Mouse (Mus musculus) embryonic facial prominence, embryonic 13.5 days (tissue): Measurements from ENCODE around the gene Kcnn3. TPM values are rescaled to one million over a fixed set of nuclear protein-coding genes. Genes with fewer than 3 reads are reported as not detected.

ENCODE experiments used
- ATAC-seq: fragments of 200-750 bp; cut with Nextera tagmentation; 2 replicates; pipeline ENCODE4 v1.8.0; 2017; ENCODE audit warnings: low read depth; ENCODE audit not compliant: insufficient number of reproducible peaks, insufficient read depth, low FRiP score, low TSS enrichment
- H3K27ac ChIP-seq: fragments of 300-500 bp; sonication (generic); 2 replicates; pipeline ENCODE4 v1.5.1; 2015; ENCODE audit warnings: moderate library complexity, mild to moderate bottlenecking, inconsistent platforms
- H3K27me3 ChIP-seq: fragments of 300-500 bp; sonication (generic); 2 replicates; pipeline ENCODE4 v1.6.1; 2015; ENCODE audit warnings: mild to moderate bottlenecking, inconsistent platforms
- H3K36me3 ChIP-seq: fragments of 300-500 bp; sonication (generic); 2 replicates; pipeline ENCODE4 v1.6.1; 2015; ENCODE audit warnings: mild to moderate bottlenecking, inconsistent platforms
- H3K4me1 ChIP-seq: fragments of 300-500 bp; sonication (generic); 2 replicates; pipeline ENCODE4 v1.6.1; 2015; ENCODE audit warnings: inconsistent platforms
- H3K4me2 ChIP-seq: fragments of 300-500 bp; sonication (generic); 2 replicates; pipeline ENCODE4 v1.6.1; 2015; ENCODE audit warnings: moderate library complexity, mild to moderate bottlenecking, inconsistent platforms
- H3K4me3 ChIP-seq: fragments of 300-500 bp; sonication (generic); 2 replicates; pipeline ENCODE4 v1.5.1; 2015; ENCODE audit warnings: mild to moderate bottlenecking, inconsistent platforms
- H3K9ac ChIP-seq: fragments of 300-500 bp; sonication (generic); 2 replicates; pipeline ENCODE4 v1.6.1; 2015; ENCODE audit warnings: mild to moderate bottlenecking, inconsistent platforms
- H3K9me3 ChIP-seq: fragments of 300-500 bp; sonication (generic); 2 replicates; pipeline ENCODE4 v1.6.1; 2016; ENCODE audit warnings: inconsistent platforms
- WGBS: fragments of 180-500 bp; shearing (Covaris S2); methylation state at CpG from one replicate; pipeline ENCODE4 v1.1.7; 2015; ENCODE audit warnings: mixed read lengths; 5-methylcytosine and 5-hydroxymethylcytosine counted together
- polyA plus RNA-seq: library from polyadenylated mRNA; unstranded; fragments of >200 nt; fragmentation: Nextera tagmentation; extraction: Ambion mirVana; gene quantifications from 2 replicates; pipeline ENCODE4 v1.2.1, GENCODE M21; 2015

Gene Kcnn3
- polyA plus RNA-seq, 1 experiment from 2014 or later, result 1.5 TPM

DNA sequence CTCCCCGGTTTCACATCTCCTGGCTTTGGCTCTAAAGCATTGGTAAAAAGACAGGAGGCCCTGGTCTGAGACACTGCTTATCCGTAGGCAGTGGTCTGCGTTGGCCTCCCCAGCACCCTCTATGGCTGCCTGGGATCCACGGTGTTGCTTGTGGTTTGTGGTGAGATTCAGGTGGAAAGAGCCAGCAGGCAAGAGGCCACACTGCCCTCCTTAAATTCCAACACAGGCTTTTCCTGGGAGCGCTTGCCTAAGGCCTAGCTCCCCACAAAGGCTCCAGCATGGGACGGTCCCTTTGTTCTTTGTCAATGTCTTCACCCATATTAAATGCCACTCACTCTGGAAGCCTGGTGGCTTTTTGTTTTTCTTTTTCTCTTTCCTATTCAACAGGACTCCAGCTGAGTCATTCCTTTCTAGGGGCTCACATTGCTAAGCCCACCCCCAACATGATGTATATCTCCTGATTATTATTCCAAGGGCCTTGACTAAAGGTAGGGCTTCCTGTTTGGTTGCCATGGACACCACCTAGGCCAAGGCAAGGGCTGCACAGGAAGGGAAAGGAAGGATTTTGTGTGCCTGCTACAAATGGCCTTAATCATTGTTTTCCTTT, 127.4 kb downstream of the Kcnn3 start:
- Histone ChIP-seq H3K4me1 (peaks cover 17% of the 10 kb centered on the region), H3K9ac (0 out of 2 replicates have a peak overlapping the region, but pooled peaks have one; percentile 16), H3K4me2 (no peak overlapping the region), H3K9me3 (no peaks in the 10 kb centered on the region), H3K27ac (peak overlapping the region; percentile 78), H3K36me3 (no peaks in the 10 kb centered on the region), H3K27me3 (no peaks in the 10 kb centered on the region), H3K4me3 (no peak overlapping the region)
- 45% methylated on average over 6 of the region's 6 CpGs for WGBS
- ATAC-seq, result 0 out of 2 replicates have a peak, but pooled peaks have one; percentile 44

DNA sequence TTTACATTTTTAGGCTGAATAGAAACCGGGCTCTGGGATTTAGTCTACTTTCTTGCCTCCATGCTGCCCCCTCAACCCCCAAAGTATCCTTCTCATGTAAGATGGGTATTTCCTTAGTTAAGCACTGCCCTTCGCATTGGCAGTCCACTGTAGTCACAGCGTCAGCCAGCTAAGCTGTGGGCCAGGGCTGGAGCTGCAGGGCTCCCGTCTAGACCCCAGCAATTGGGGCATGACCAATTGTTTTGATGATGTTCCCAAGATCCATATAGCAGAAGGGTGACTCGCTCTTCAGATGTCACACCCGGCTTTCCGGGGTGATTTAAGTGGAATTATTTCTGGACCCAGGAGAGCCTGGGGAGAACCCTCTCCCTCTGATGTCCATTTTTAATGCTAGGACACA, 129.9 kb downstream of the Kcnn3 start:
- no peaks in the 10 kb centered on the region for H3K36me3 ChIP-seq
- no peak overlapping the region for H3K27ac ChIP-seq
- WGBS, result 82% methylated on average over 7 of the region's 7 CpGs
- no peak overlapping the region for H3K4me2 ChIP-seq
- no peaks in the 10 kb centered on the region for H3K9me3 ChIP-seq
- no peak for ATAC-seq
- no peaks in the 10 kb centered on the region for H3K27me3 ChIP-seq
- H3K9ac ChIP-seq, result no peak overlapping the region
- peaks cover 21% of the 10 kb centered on the region for H3K4me1 ChIP-seq
- H3K4me3 ChIP-seq, result no peak overlapping the region

DNA sequence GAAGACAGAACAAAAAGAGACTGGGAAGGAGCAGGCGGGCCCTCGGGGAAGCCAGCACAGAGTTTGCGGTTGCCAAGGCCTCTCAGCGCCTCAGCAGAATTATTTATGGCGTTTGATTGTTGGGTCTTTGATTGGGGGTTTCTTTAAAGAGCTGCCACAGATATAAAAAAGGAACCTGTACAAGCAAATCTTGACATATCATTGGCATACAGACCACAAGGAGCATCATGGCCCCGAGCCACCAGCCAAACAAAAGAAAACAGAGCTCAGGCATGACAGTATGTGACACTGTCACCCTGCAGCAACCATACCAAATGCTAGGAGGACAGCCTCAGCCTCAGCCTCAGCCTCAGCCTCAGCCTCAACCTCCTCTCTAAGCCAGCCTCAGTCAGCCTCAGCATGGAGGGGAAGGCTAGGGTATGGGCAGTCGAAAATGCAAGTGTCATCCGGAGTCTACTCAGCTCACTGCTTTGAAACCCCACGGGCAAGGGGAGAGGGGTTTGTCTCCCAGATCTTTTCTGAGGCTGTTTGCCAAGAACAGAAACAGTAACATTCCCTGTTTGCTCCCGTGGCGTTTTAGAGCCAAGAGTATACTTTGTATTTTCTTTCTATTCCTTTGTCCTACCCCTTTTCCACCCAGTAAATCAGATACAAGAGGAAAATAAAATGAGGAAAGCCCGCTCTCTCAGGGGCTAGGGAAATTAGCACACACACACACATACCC, 133.4 kb downstream of the Kcnn3 start:
- Histone ChIP-seq H3K4me1 (peaks cover 4% of the 10 kb centered on the region), H3K9me3 (no peaks in the 10 kb centered on the region), H3K36me3 (no peaks in the 10 kb centered on the region), H3K27me3 (no peaks in the 10 kb centered on the region), H3K27ac (no peak overlapping the region), H3K9ac (no peak overlapping the region), H3K4me2 (no peak overlapping the region), H3K4me3 (no peak overlapping the region)
- 56% methylated on average over 12 of the region's 12 CpGs for WGBS
- no peak for ATAC-seq

DNA sequence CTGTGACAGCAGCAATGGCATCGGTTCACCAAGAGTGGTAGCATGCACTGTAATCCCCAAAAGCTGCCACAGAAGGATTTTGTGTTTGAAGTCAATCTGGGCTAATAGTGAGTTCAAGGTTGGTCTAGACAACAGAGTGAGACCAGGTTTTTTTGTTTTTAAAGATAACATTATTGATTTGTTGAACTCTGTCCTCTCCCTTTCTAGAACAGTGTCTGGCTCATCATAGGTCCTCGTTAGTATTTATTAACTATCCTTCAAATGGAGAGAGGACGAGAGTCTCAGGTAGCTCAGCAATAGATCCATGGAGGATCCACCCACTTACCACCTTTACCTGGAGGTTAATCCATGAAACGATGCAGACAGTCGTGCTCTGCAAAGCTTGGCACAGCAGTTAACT, 137.1 kb downstream of the Kcnn3 start:
- ATAC-seq, result no peak
- Histone ChIP-seq H3K4me2 (no peak overlapping the region), H3K27ac (no peak overlapping the region), H3K36me3 (no peaks in the 10 kb centered on the region), H3K9me3 (no peaks in the 10 kb centered on the region), H3K9ac (no peak overlapping the region), H3K4me1 (peaks cover 4% of the 10 kb centered on the region), H3K4me3 (no peak overlapping the region), H3K27me3 (no peaks in the 10 kb centered on the region)
- 82% methylated on average over 5 of the region's 5 CpGs for WGBS

DNA sequence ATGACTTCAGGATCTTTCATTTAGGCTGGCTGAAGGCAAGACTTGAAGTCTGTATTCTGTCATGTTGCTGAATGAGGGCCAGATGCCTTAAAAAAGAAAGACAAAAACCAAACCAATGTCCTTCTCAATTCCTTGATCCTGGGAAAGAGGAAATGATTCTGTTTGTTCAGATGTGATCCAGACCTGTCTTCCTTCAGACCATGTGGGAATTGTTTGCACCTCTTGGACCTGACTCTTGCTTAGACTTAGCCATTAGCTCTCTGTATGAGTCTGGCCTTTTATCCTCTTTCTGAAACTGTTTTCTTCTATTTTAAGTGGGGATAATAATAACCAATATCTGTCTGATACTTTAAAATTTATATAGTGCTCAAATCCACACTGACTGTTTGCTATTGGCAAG, 138.5 kb downstream of the Kcnn3 start:
- Histone ChIP-seq H3K9me3 (no peaks in the 10 kb centered on the region), H3K27ac (no peak overlapping the region), H3K9ac (no peak overlapping the region), H3K4me2 (no peak overlapping the region), H3K27me3 (no peaks in the 10 kb centered on the region), H3K4me1 (peaks cover 3% of the 10 kb centered on the region), H3K36me3 (no peaks in the 10 kb centered on the region), H3K4me3 (no peak overlapping the region)
- ATAC-seq, result no peak

DNA sequence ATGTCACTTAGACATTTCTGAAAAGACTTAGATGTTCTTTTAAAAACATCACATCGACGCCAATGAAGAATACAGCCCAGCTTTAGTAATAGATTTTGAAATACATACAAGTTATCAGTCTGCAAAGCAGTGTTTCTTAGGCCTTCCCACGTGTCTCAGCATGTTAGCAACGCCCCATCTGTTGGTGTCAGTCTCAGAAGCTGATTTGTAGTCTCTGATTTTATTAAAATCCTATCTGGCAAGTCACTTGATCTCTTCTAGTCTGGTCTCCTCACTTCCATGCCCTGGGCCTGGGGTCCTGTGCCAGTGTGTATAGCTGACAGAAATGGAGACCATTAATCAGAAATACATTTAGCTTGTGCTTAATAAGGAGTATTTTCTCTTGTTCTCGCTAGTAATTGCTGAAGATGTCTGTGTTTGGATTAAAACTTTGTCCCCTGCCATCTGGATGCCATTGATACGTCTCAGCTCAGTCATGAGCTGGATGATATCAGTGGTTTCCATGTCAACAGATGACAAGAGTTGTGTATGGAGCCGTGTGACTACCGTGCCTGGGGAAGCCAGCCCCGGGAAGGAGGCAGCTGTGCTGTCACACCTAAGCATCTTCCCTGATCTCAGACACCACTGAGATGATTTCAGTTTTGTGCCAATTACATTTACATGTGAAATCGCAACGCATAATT, 140.1 kb downstream of the Kcnn3 start:
- peaks cover 19% of the 10 kb centered on the region for H3K4me1 ChIP-seq
- H3K4me2 ChIP-seq, result no peak overlapping the region
- no peaks in the 10 kb centered on the region for H3K36me3 ChIP-seq
- no peak overlapping the region for H3K4me3 ChIP-seq
- ATAC-seq, result no peak
- no peaks in the 10 kb centered on the region for H3K9me3 ChIP-seq
- 59% methylated on average over 11 of the region's 11 CpGs for WGBS
- H3K27me3 ChIP-seq, result no peaks in the 10 kb centered on the region
- no peak overlapping the region for H3K9ac ChIP-seq
- H3K27ac ChIP-seq, result no peak overlapping the region

DNA sequence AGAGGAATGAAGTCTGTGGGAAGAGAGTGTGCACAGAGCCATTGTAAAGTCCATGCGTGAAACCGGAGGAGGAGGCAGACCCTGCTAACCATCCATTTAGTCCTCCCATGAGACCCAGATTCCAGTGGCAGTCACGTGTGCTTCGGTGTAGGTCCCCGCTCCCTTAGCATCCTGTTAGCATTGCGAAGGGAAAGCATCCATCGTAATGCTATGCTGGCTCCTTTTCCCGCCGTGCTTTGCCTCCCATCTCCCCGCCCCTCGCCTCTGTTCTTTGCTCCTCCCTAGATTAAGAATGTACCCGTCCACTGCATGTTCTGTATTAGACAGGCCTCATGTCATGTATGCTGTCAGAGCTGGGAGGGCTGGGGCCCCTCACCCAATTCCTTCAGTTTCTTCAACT, 144.8 kb downstream of the Kcnn3 start:
- 30% methylated on average over 12 of the region's 12 CpGs for WGBS
- no peak overlapping the region for H3K4me3 ChIP-seq
- H3K36me3 ChIP-seq, result no peaks in the 10 kb centered on the region
- no peak overlapping the region for H3K27ac ChIP-seq
- no peak overlapping the region for H3K9ac ChIP-seq
- no peaks in the 10 kb centered on the region for H3K9me3 ChIP-seq
- peaks cover 31% of the 10 kb centered on the region for H3K4me1 ChIP-seq
- H3K4me2 ChIP-seq, result peak overlapping the region; percentile 31; the same call in 1 of the 2 replicates
- no peaks in the 10 kb centered on the region for H3K27me3 ChIP-seq
- ATAC-seq, result no peak

DNA sequence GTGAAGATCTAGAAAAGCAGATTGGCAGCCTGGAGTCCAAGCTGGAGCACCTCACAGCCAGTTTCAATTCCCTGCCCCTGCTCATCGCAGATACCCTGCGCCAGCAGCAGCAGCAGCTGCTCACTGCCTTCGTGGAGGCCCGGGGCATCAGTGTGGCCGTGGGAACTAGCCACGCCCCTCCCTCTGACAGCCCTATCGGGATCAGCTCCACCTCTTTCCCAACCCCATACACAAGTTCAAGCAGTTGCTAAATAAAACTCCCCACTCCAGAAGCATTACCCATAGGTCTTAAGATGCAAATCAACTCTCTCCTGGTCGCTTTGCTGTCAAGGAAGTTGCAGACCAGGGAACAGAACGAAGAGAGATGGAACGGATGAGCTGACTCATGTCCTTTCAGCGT, 147.2 kb downstream of the Kcnn3 start:
- WGBS, result 36% methylated on average over 11 of the region's 11 CpGs
- Histone ChIP-seq H3K4me3 (no peak overlapping the region), H3K27me3 (no peaks in the 10 kb centered on the region), H3K27ac (no peak overlapping the region), H3K4me2 (no peak overlapping the region), H3K9me3 (no peaks in the 10 kb centered on the region), H3K9ac (no peak overlapping the region), H3K4me1 (peaks cover 31% of the 10 kb centered on the region), H3K36me3 (no peaks in the 10 kb centered on the region)
- no peak for ATAC-seq

DNA sequence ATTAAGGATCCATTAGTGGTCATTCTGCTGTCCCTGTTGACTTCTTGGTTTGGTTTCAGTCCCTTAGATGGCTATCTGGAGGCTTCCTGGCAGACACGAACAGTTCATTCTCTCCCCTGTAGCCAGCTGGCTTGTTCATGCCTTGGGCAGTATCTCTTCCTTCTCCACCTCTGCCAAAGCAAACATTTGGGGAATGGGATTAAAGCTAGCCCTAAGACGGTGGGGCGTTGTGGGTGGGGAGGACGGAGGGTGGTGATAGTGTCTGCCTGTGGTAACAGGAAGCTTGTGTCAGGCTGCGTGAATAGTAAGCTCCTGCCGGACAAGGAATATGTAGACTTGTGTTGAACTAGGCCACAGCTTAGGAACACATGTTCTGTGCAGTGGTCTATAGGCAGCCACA, 151.4 kb downstream of the Kcnn3 start:
- H3K27me3 ChIP-seq, result no peaks in the 10 kb centered on the region
- 55% methylated on average over 6 of the region's 6 CpGs for WGBS
- no peak overlapping the region for H3K4me2 ChIP-seq
- H3K4me3 ChIP-seq, result no peak overlapping the region
- H3K27ac ChIP-seq, result no peak overlapping the region
- H3K36me3 ChIP-seq, result no peaks in the 10 kb centered on the region
- no peaks in the 10 kb centered on the region for H3K9me3 ChIP-seq
- no peak overlapping the region for H3K9ac ChIP-seq
- peaks cover 6% of the 10 kb centered on the region; the same call in 1 of the 2 replicates for H3K4me1 ChIP-seq
- ATAC-seq, result no peak

DNA sequence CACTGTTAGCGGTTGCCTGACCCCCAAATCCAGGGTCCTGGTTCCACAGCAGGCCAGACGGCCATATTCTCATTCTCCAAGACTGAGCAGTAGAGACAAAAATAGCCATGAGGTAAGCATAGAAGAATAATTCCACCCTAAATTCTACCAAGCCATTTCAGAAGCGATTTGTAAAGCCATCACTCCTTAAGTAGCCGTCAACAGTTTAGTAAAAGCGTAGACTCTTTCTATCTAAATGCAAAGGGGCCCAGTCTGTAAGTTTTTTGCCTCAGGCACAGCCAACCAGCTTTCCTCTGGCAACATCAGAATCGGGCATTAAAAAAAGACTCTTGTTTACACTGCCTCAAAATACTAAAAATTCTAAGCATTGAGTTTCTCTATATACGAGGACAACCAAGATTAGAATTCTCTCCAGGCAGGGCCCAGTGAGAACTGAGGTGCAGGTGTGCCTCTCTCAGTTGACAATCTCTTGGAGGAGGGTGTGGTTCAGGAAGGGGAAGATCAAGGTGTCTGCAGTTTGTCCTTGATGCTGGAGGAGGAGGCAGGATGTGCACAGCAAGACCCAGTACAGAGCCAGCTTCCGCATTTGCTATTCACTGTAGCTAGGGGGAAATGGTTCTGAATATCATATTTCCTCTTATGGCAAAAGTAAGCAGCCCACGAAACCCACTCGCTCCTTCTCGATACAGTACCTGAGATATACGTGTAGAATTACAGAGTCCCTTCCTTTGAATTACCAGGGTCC, 152.8 kb downstream of the Kcnn3 start:
- Histone ChIP-seq H3K4me1 (no peaks in the 10 kb centered on the region), H3K4me3 (no peak overlapping the region), H3K36me3 (no peaks in the 10 kb centered on the region), H3K4me2 (no peak overlapping the region), H3K27ac (no peak overlapping the region), H3K27me3 (no peaks in the 10 kb centered on the region), H3K9me3 (no peaks in the 10 kb centered on the region), H3K9ac (no peak overlapping the region)
- no peak for ATAC-seq
- WGBS, result 75% methylated on average over 12 of the region's 12 CpGs

DNA sequence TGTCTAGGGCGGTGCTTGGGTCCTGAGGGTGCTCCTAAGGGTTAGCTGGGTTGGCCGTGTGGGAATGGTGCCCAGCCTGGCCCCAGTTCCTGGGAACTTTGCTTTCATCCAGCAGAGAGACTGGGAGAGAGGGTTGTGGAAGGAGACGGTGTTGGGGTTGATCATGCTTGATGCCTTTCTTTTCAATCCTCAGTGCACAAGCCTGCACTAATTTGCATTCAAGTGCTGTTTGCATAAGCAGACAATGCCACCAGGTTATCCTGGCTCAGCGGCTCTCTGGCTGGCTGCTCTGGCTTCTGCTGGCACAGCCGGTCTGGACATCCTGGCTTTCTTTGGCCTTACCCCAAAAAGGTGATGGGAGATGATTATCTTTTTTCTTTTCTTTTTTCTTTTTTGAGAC, 157.7 kb downstream of the Kcnn3 start:
- ATAC-seq, result no peak
- H3K27ac ChIP-seq, result no peak overlapping the region
- no peaks in the 10 kb centered on the region for H3K9me3 ChIP-seq
- H3K4me2 ChIP-seq, result no peak overlapping the region
- H3K36me3 ChIP-seq, result no peaks in the 10 kb centered on the region
- H3K9ac ChIP-seq, result no peak overlapping the region
- no peaks in the 10 kb centered on the region for H3K4me1 ChIP-seq
- no peak overlapping the region for H3K4me3 ChIP-seq
- 73% methylated on average over 5 of the region's 5 CpGs for WGBS
- H3K27me3 ChIP-seq, result peaks cover 4% of the 10 kb centered on the region; the same call in 1 of the 2 replicates
